Mouse (Mus musculus) MEL (cell line): Measurements from ENCODE around the gene Echs1. TPM values are rescaled to one million over a fixed set of nuclear protein-coding genes. Genes with fewer than 3 reads are reported as not detected.

Experiments used
- DNase-seq: peaks from one replicate; pipeline ENCODE4 v3.0.0; 2011; ENCODE audit warnings: low read depth, low spot score
- H3K27ac ChIP-seq: 2 replicates; pipeline ENCODE4 v1.5.1; 2012; ENCODE audit warnings: low read depth, mild to moderate bottlenecking, control low read depth, low read length, moderate library complexity; ENCODE audit not compliant: control insufficient read depth
- H3K27me3 ChIP-seq, 2 experiments: fragments of 150-350 bp in 1 of 2; sonication (generic) in 1 of 2; 2 replicates each; pipeline ENCODE4 v1.6.1; 2012; ENCODE audit warnings: low read length in 2 of 2, mild to moderate bottlenecking in 2 of 2, improper control_type of control experiment in 1 of 2, moderate library complexity in 1 of 2; ENCODE audit not compliant: insufficient read depth in 2 of 2, control insufficient read depth in 1 of 2
- H3K36me3 ChIP-seq, 2 experiments: 2 replicates each; pipeline ENCODE4 v1.6.1; 2012 to 2014; ENCODE audit warnings: low read length in 2 of 2, improper control_type of control experiment in 1 of 2, inconsistent platforms in 1 of 2, mild to moderate bottlenecking in 1 of 2; ENCODE audit not compliant: insufficient read depth in 2 of 2, control insufficient read depth in 1 of 2
- H3K4me1 ChIP-seq, 2 experiments: fragments of 150-350 bp in 1 of 2; sonication (generic) in 1 of 2; 2 replicates each; pipeline ENCODE4 v1.6.1; 2012; ENCODE audit warnings: low read length in 2 of 2, improper control_type of control experiment in 1 of 2, mild to moderate bottlenecking in 1 of 2; ENCODE audit not compliant: insufficient read depth in 2 of 2, control insufficient read depth in 1 of 2
- H3K4me3 ChIP-seq, 2 experiments: fragments of 150-350 bp in 1 of 2; sonication (generic) in 1 of 2; 2 replicates each; pipeline ENCODE4 v1.5.1; 2012; ENCODE audit warnings: low read depth in 2 of 2, low read length in 2 of 2, mild to moderate bottlenecking in 2 of 2, moderate library complexity in 2 of 2, control low read depth in 1 of 2, improper control_type of control experiment in 1 of 2; ENCODE audit not compliant: control insufficient read depth in 1 of 2, insufficient read depth in 1 of 2
- H3K79me2 ChIP-seq: 2 replicates; pipeline ENCODE4 v1.6.1; 2012; ENCODE audit warnings: mild to moderate bottlenecking, low read length, moderate library complexity; ENCODE audit not compliant: control insufficient read depth, poor library complexity, insufficient read depth
- H3K9ac ChIP-seq: 2 replicates; pipeline ENCODE4 v1.6.1; 2012; ENCODE audit warnings: low read depth, mild to moderate bottlenecking, control low read depth, low read length, moderate library complexity; ENCODE audit not compliant: control insufficient read depth, poor library complexity, severe bottlenecking
- H3K9me3 ChIP-seq: fragments of 150-350 bp; sonication (generic); replicated peaks from 2 replicates; pipeline ENCODE4 v1.6.1; 2012; ENCODE audit warnings: mild to moderate bottlenecking, low read length, improper control_type of control experiment, moderate library complexity; ENCODE audit not compliant: insufficient read depth
- CHD1 ChIP-seq: IDR thresholded peaks from 2 replicates; pipeline ENCODE4 v1.6.1; 2012; ENCODE audit warnings: low read depth, mild to moderate bottlenecking, inconsistent platforms, low read length, improper control_type of control experiment
- CHD2 ChIP-seq: IDR thresholded peaks from 2 replicates; pipeline ENCODE4 v1.6.1; 2011; ENCODE audit warnings: low read length, improper control_type of control experiment
- CTCF ChIP-seq, 3 experiments: IDR thresholded peaks in 2 of 3; conservative IDR thresholded peaks in 1 of 3; 2 replicates each; pipeline ENCODE4 v1.5.1; 2011 to 2012; ENCODE audit warnings: low read length in 3 of 3, low read depth in 2 of 3, mild to moderate bottlenecking in 2 of 3, improper control_type of control experiment in 1 of 3, inconsistent platforms in 1 of 3, mixed read lengths in 1 of 3, moderate library complexity in 1 of 3; ENCODE audit not compliant: control insufficient read depth in 1 of 3, insufficient read depth in 1 of 3, poor library complexity in 1 of 3, severe bottlenecking in 1 of 3
- E2F4 ChIP-seq: IDR thresholded peaks from 2 replicates; pipeline ENCODE4 v1.6.1; 2011; ENCODE audit warnings: low read depth, low read length, improper control_type of control experiment, borderline replicate concordance
- ELF1 ChIP-seq: IDR thresholded peaks from 2 replicates; pipeline ENCODE4 v1.6.1; 2014; ENCODE audit warnings: low read depth, mild to moderate bottlenecking, inconsistent platforms, low read length, improper control_type of control experiment, moderate library complexity
- GATA1 ChIP-seq: IDR thresholded peaks from 2 replicates; pipeline ENCODE4 v1.6.1; 2011; ENCODE audit warnings: low read depth, low read length, improper control_type of control experiment
- JUND ChIP-seq: IDR thresholded peaks from 2 replicates; pipeline ENCODE4 v1.6.1; 2011; ENCODE audit warnings: low read depth, mild to moderate bottlenecking, improper control_type of control experiment, low read length
- KAT2A ChIP-seq: conservative IDR thresholded peaks from 2 replicates; pipeline ENCODE4 v1.6.1; 2012; ENCODE audit warnings: low read depth, low read length, improper control_type of control experiment, inconsistent platforms
- MAX ChIP-seq: IDR thresholded peaks from 2 replicates; pipeline ENCODE4 v1.6.1; 2011; ENCODE audit warnings: low read length, improper control_type of control experiment
- MAZ ChIP-seq: IDR thresholded peaks from 2 replicates; pipeline ENCODE4 v1.6.1; 2012; ENCODE audit warnings: low read depth, mild to moderate bottlenecking, inconsistent platforms, low read length, improper control_type of control experiment
- MEF2A ChIP-seq: IDR thresholded peaks from 2 replicates; pipeline ENCODE4 v1.6.1; 2014; ENCODE audit warnings: low read depth, mild to moderate bottlenecking, inconsistent platforms, low read length, improper control_type of control experiment; ENCODE audit not compliant: poor library complexity, insufficient replicate concordance, severe bottlenecking; ENCODE audit errors: extremely low read depth
- MYB ChIP-seq: IDR thresholded peaks from 2 replicates; pipeline ENCODE4 v1.6.1; 2011; ENCODE audit warnings: mild to moderate bottlenecking, low read depth, low read length, improper control_type of control experiment
- MYC ChIP-seq: IDR thresholded peaks from 2 replicates; pipeline ENCODE4 v1.6.1; 2011; ENCODE audit warnings: low read depth, mild to moderate bottlenecking, low read length, improper control_type of control experiment, moderate library complexity
- NELFE ChIP-seq: IDR thresholded peaks from 2 replicates; pipeline ENCODE4 v1.6.1; 2011; ENCODE audit warnings: low read depth, low read length, improper control_type of control experiment
- NRF1 ChIP-seq: IDR thresholded peaks from 2 replicates; pipeline ENCODE4 v1.6.1; 2014; ENCODE audit warnings: low read depth, mild to moderate bottlenecking, inconsistent platforms, low read length, improper control_type of control experiment, moderate library complexity; ENCODE audit not compliant: poor library complexity, insufficient read depth, severe bottlenecking
- POLR2A ChIP-seq, 2 experiments: IDR thresholded peaks; 2 replicates each; pipeline ENCODE4 v1.6.1; 2011 to 2012; ENCODE audit warnings: low read length in 2 of 2, mild to moderate bottlenecking in 2 of 2, control low read depth in 1 of 2, improper control_type of control experiment in 1 of 2, low read depth in 1 of 2, moderate library complexity in 1 of 2; ENCODE audit not compliant: control insufficient read depth in 1 of 2, insufficient read depth in 1 of 2, poor library complexity in 1 of 2
- POLR2AphosphoS2 ChIP-seq: IDR thresholded peaks from 2 replicates; pipeline ENCODE4 v1.6.1; 2011; ENCODE audit warnings: low read length, improper control_type of control experiment
- RCOR1 ChIP-seq: IDR thresholded peaks from 2 replicates; pipeline ENCODE4 v1.6.1; 2012; ENCODE audit warnings: low read depth, mild to moderate bottlenecking, inconsistent platforms, low read length, improper control_type of control experiment
- SIN3A ChIP-seq: IDR thresholded peaks from 2 replicates; pipeline ENCODE4 v1.6.1; 2012; ENCODE audit warnings: low read length, improper control_type of control experiment, inconsistent platforms
- SMC3 ChIP-seq: IDR thresholded peaks from 2 replicates; pipeline ENCODE4 v1.6.1; 2011; ENCODE audit warnings: low read depth, low read length, improper control_type of control experiment
- TBP ChIP-seq: IDR thresholded peaks from 2 replicates; pipeline ENCODE4 v1.8.0; 2011; ENCODE audit warnings: low read depth, low read length, improper control_type of control experiment
- USF1 ChIP-seq: IDR thresholded peaks from 2 replicates; pipeline ENCODE4 v1.6.1; 2014; ENCODE audit warnings: low read depth, mild to moderate bottlenecking, inconsistent platforms, low read length, improper control_type of control experiment, moderate library complexity
- ZC3H11A ChIP-seq: IDR thresholded peaks from 2 replicates; pipeline ENCODE4 v1.6.1; 2012; ENCODE audit warnings: low read depth, mild to moderate bottlenecking, inconsistent platforms, low read length, improper control_type of control experiment
- polyA plus RNA-seq, 2 experiments: library from polyadenylated mRNA; stranded (reverse) in 1 of 2; unstranded in 1 of 2; fragments of >175 nt in 1 of 2; fragments of >200 nt in 1 of 2; gene quantifications; 2 replicates each; pipeline versions ENCODE4 v1.2.1 to v1.2.4; 2012; ENCODE audit warnings: low replicate concordance in 2 of 2, low read depth in 1 of 2; ENCODE audit not compliant: insufficient read length in 2 of 2, insufficient read depth in 1 of 2, missing spikeins in 1 of 2
- total RNA-seq: library from RNA; depleted of rRNA; stranded (reverse); fragments of 300-350 nt; gene quantifications from 2 replicates; pipeline ENCODE4 v1.2.3, GENCODE M21; 2012

Echs1 gene
- total and polyA plus RNA-seq, 3 experiments = 22.8 to 47.7 TPM; not detected in 1

DNA sequence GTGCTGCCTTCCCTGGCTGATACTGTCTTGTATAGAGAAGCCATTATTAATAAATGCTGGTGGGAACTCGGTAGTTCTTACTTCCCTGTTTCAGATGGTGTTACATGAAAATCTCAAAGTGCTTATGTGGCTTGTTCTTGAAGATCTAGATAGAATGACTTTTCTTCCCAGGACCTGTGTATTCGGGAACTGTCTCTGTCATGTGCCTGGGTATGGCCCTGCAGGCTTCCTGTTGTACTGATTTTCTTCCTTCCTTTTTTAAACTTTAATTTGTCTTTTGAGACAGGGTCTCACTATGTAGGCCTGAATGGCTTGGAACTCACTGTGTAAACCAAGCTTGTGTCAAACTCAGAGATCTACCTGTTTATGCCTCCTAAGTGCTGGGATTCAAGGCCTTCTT, 11.6 kb upstream of the Echs1 start:
- no peak overlapping the region for H3K4me3 ChIP-seq
- H3K4me1 ChIP-seq = peaks cover 0 to 4% of the 10 kb centered on the region in 2 experiments; a peak in 1 of 4 replicates

DNA sequence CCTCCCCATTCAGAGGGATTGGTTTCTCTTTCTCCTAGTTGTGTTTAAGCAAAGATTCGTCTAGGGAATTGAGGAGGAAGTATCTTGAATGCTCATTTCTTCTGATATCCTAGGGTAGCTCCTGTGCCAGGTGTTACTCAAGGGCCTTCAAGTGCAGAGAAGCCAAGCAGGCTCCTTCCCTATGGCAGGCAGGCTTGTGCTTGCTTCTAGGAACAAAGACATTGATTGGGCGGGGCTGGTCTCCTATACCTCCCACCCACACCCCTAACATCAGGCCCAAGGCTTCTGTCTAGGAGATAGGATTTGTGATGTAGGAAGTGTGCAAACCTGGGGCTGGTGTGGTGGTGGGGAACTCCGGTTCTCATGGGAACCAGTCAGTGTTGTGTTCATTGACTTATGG, 10.7 kb upstream of the Echs1 start:
- H3K79me2 ChIP-seq = no peaks in the 10 kb centered on the region
- H3K9ac ChIP-seq = no peak overlapping the region
- no peak overlapping the region for H3K4me3 ChIP-seq
- H3K27me3 ChIP-seq = no peaks in the 10 kb centered on the region
- H3K4me1 ChIP-seq = no peaks in the 10 kb centered on the region
- H3K27ac ChIP-seq = no peak overlapping the region
- no peaks in the 10 kb centered on the region for H3K9me3 ChIP-seq
- DNase-seq = no peak
- H3K36me3 ChIP-seq = no peaks in the 10 kb centered on the region; a peak in 1 of 4 replicates
- TF ChIP-seq MYB = no peak
- TF ChIP-seq MEF2A = no peak
- no peak for TF ChIP-seq GATA1
- no peak for TF ChIP-seq KAT2A
- no peak for TF ChIP-seq POLR2A (IDR thresholded peaks at IDR 0.05; ENCODE audit: control insufficient read depth in 1 of 2, insufficient read depth in 1 of 2, low read depth in 1 of 2, low read length in 2 of 2, poor library complexity in 1 of 2)
- no peak for TF ChIP-seq SIN3A
- no peak for TF ChIP-seq RCOR1
- no peak for TF ChIP-seq E2F4
- TF ChIP-seq MAX = no peak
- TF ChIP-seq MAZ = no peak
- no peak for TF ChIP-seq MYC
- TF ChIP-seq NRF1 = no peak
- no peak for TF ChIP-seq ZC3H11A
- TF ChIP-seq, all 39 proteins: peak for 0

More for the DNA sequence above, 11.6 kb upstream of the Echs1 start:
- TF ChIP-seq NRF1 (no peak), MYB (no peak), E2F4 (no peak), POLR2A (IDR thresholded peaks at IDR 0.05; ENCODE audit: control insufficient read depth in 1 of 2, insufficient read depth in 1 of 2, low read depth in 1 of 2, low read length in 2 of 2, poor library complexity in 1 of 2) (no peak), SIN3A (no peak), NELFE (no peak), JUND (no peak), POLR2AphosphoS2 (no peak), KAT2A (no peak), TBP (no peak), CHD1 (no peak), MAZ (no peak), SMC3 (no peak), MYC (no peak), CTCF (IDR thresholded peaks at IDR 0.05 in 2 of 3, conservative IDR thresholded peaks at IDR 0.05 in 1 of 3; ENCODE audit: control insufficient read depth in 1 of 3, insufficient read depth in 1 of 3, low read depth in 2 of 3, low read length in 3 of 3, poor library complexity in 1 of 3, severe bottlenecking in 1 of 3) (no peak), GATA1 (no peak), CHD2 (no peak), USF1 (no peak), ELF1 (no peak)
- H3K27me3 ChIP-seq = no peaks in the 10 kb centered on the region
- DNase-seq = no peak
- no peaks in the 10 kb centered on the region for H3K79me2 ChIP-seq
- H3K27ac ChIP-seq = no peak overlapping the region
- no peak overlapping the region for H3K9ac ChIP-seq
- H3K9me3 ChIP-seq = no peaks in the 10 kb centered on the region
- peaks cover 0 to 2% of the 10 kb centered on the region in 2 experiments; a peak in 1 of 4 replicates for H3K36me3 ChIP-seq
